Mouse (Mus musculus) embryo, embryonic 10 days (tissue): ENCODE data around the gene Lif.

ENCODE experiments used
- DNase-seq: peaks from one replicate; pipeline ENCODE4 v3.0.0-alpha.2; 2015; ENCODE audit warnings: low spot score

Gene Lif

GRCm38 (mm10) chr11:4262847-4263246, 5.5 kb downstream of the Lif start:
- no peak for DNase-seq

- no peak for DNase-seq
These were observed 5.9 kb downstream of the Lif start for GRCm38 (mm10) chr11:4263296-4263695.

- DNase-seq: no peak
These were observed 6.7 kb downstream of the Lif start for GRCm38 (mm10) chr11:4264066-4264465.

- peak; percentile 27 for DNase-seq
These were observed 9.2 kb downstream of the Lif start for GRCm38 (mm10) chr11:4266271-4267201.

- DNase-seq: no peak
These were observed 9.8 kb downstream of the Lif start for GRCm38 (mm10) chr11:4267202-4267578.

GRCm38 (mm10) chr11:4268500-4268899, 11.1 kb downstream of the Lif start:
- DNase-seq: no peak

GRCm38 (mm10) chr11:4270744-4271459, 13.5 kb downstream of the Lif start:
- peak; percentile 31 for DNase-seq

- no peak for DNase-seq
These were observed 14.2 kb downstream of the Lif start for GRCm38 (mm10) chr11:4271544-4271943.

- DNase-seq: no peak
These were observed 19.1 kb downstream of the Lif start for GRCm38 (mm10) chr11:4276411-4276861.

- DNase-seq: no peak
These were observed 22.6 kb downstream of the Lif start for GRCm38 (mm10) chr11:4279909-4280308.

- no peak for DNase-seq
These were observed 24.5 kb downstream of the Lif start for GRCm38 (mm10) chr11:4281852-4282251.

- peak; percentile 87 for DNase-seq
These were observed 26.3 kb downstream of the Lif start for GRCm38 (mm10) chr11:4283627-4284026.

GRCm38 (mm10) chr11:4289280-4289679, 31.9 kb downstream of the Lif start:
- DNase-seq: no peak

GRCm38 (mm10) chr11:4291639-4292038, 34.3 kb downstream of the Lif start:
- no peak for DNase-seq

GRCm38 (mm10) chr11:4292224-4292887, 35.0 kb downstream of the Lif start:
- DNase-seq: no peak

- DNase-seq: no peak
These were observed 35.5 kb downstream of the Lif start for GRCm38 (mm10) chr11:4292888-4293247.

- no peak for DNase-seq
These were observed 36.1 kb downstream of the Lif start for GRCm38 (mm10) chr11:4293481-4293880.

GRCm38 (mm10) chr11:4294047-4294446, 36.7 kb downstream of the Lif start:
- DNase-seq: no peak

GRCm38 (mm10) chr11:4294495-4295351, 37.4 kb downstream of the Lif start:
- peak; percentile 43 for DNase-seq

GRCm38 (mm10) chr11:4296610-4297275, 39.4 kb downstream of the Lif start:
- no peak for DNase-seq

- no peak for DNase-seq
These were observed 40.4 kb downstream of the Lif start for GRCm38 (mm10) chr11:4297753-4298152.
